Mouse (Mus musculus) thymus, postnatal 0 days (tissue): ENCODE measurements around the gene Timm8a1. TPM values are rescaled to one million over a fixed set of nuclear protein-coding genes. Genes with fewer than 3 reads are reported as not detected.

Experiments
- DNase-seq: peaks from one replicate; pipeline ENCODE4 v3.0.0-alpha.2; 2015; ENCODE audit warnings: low spot score
- polyA plus RNA-seq: library from polyadenylated mRNA; unstranded; fragments of >200 nt; fragmentation: Nextera tagmentation; extraction: Ambion mirVana; gene quantifications from 2 replicates; pipeline ENCODE4 v1.2.1, GENCODE M21; 2015

The Timm8a1 gene
- 90.1 and 104 TPM in 2 replicates for polyA plus RNA-seq

DNA sequence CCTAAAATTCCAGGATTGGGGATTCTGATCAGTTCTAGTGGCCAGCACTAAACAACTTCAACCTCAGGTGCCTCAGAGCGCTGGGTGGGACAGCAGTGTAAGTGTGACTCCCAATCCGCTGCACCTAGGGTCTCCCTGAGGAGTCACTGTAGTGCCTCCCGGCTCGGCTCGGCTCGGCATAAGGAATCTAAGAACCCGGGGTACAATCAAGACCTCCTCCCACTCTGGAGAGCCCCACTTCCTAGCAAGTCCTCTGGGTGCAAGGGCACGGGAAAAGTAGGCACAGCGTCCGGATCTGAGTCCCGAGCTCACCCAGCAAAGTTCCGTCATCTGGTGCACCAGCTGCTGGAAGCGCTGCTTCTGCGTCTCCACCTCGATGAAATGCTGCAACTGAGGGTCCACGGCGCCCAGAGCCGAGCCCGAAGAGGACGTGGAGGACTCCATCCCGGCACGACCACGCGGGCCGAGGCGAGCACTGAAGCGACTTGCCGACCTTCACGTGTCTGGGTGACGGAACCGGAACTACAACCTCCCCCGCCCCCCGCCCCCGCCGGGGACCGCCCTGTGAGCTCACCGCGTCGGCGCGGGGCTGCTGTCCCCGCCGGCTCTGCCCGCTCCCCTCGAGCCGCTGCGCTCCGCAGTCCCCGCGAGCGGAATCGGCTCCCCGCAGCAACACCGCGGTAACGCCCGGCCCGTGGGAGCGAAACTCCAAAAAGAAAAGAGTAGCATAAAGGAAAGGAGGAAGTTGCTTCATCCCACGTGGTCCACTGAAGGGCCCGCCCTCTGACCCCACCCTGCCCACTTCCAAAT, at the start of gene Timm8a1:
Gene Timm8a1, minus strand, starts transcription at position 721 of the 810 bp plus-strand sequence.
- peak; percentile 50 for DNase-seq

DNA sequence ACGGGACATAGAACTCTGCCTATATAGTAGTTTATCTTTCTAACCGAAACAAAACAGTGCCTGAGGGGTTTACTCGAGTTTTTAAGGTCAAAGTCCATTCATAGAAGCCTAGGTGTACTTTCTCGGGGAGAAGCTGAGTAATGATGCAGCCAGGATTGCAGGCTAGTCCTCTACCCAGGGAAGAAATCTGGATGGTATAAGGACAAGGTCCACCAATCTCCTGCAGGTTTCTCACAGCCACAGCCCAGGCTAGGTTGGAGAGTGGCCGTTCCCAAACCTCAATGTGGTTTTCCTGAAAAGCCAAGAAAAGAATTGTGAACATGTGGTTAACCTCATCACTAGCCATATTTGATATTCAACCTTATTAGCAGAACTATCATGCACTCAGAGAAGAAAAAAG, 48.2 kb upstream of the Timm8a1 start:
- no peak for DNase-seq

DNA sequence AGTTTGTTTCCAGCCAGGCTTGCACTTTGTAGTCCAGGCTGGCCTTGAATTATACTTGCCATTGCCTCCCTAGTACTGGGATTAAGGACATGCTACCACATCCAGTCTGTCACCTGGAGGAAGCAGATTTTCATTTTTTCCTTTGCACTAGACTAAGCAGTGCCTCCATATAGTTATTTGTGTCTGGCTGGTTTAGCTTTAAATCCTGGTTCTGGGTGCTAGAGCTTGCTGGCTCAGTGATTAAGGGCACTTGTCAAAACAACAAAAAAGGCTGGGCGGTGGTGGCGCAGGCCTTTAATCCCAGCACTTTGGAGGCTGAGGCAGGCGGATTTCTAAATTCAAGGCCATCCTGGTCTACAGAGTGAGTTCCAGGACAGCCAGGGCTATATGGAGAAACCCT, 47.3 kb upstream of the Timm8a1 start:
- no peak for DNase-seq

DNA sequence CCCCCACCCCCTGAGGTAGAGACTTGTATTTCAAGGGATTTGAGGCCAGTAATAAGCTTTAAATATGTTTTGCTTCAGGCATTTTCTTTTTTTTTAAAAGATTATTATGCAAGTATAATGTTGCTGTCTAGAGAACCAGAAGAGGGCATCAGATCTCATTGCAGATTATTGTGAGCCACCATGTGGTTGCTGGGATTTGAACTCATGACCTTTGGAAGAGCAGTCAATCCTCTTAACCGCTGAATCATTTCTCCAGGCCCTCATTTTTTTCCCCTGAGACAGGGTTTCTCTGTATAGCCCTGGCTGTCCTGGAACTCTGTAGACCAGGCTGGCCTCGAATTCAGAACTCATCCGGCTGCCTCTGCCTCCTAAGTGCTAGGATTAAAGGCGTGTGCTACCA, 46.6 kb upstream of the Timm8a1 start:
- no peak for DNase-seq

DNA sequence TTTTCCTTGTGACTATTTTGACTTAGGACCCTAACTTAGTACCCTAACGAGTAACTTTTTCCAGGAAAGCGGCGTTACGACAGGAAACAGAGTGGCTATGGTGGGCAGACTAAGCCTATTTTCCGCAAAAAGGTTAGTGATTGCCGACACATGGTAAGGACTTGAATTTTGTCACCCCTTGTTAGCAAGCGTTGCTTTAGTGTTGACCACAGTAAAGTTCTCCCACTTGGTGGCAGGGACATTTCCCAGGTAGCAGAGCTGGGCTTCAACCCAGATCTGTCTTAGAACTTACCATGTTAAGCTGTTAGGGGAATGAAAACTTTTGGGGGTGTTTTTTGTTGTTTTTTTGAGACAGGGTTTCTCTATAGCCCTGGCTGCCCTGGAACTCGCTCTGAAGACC, 44.8 kb upstream of the Timm8a1 start:
- DNase-seq = no peak

DNA sequence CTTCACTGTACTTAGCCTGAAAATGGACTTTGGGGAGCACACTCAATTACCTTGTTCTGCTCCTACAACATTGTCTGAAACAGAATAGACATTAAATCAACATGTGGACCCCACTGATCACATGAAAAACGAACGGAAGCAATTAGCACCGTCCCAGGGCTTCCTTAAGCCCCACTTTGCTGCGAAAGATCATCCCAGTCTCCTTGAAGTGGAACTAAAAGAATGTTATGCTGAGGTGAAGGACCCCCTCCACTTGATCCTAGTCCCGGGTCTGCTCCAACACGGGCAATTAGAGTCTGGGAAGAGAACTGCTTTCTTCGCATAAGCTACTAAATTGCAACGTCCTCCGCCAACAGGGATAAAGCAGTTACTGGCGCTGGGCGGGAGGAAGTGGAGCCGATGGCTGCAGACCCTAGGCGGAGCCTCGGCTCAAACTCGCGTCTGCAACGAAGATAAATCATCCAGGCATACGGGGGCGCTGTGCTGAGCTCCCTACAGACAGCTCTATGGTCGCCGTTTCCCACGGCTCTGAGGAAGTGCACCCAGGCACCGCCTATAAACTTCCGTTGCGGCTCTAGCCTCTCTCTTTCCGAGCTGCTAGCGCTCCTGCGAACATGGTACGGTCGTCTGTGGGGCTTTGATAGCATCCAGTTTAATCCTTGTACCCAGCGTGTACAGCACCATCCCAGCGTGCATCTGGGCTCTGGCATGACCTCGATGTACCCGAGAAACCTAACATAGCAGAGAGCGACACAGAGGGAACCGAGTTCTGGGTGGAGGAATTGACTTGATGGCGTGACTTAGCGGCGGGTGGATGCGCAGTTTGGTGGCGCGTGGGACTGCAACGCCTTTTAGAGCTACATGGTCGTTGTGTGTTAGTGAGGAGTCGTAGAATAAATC, 43.7 kb upstream of the Timm8a1 start, which contains the start of gene Rpl36a:
Gene Rpl36a, plus strand, starts transcription at position 552 of the 900 bp plus-strand sequence.
- peak; percentile 90 for DNase-seq

DNA sequence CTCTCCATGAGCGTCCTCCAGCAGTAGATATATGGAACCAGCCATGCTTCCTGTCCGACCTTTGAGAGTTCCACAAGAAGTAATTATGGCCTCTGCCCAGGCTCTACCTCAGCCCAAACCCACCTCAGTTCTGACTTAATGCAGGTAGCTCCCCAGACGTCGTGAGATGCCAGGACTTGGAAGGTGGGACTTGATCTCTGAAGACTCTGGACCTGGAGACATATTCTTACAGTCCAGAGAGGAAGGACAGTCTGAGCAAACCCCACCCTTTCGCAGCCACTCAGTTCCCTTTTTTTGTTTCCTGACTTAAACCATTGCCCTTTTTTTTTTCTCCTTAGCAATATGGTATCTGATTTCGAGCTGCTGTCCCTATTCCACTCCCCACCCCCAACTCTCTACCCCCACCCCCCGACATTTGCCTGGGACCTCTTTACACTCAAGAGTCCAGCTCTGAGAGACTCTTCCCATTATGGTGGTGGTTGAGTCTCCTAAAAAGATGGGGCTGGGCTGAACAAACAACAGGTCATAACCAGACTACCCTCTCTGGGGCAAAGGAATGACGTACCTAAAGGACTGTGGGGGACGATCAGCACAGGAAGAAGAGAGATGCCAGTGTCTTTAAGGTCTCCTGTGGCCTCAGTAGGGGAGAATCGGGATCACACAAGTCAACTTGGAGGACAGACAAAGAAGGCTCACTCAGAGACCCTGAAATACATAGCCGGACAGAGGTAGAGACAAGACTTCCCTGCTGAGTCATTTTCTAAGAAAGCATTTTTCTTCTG, 41.4 kb upstream of the Timm8a1 start, which contains the start of gene Btk:
Gene Btk, minus strand, starts transcription at position 683 of the 782 bp plus-strand sequence.
- DNase-seq = no peak

DNA sequence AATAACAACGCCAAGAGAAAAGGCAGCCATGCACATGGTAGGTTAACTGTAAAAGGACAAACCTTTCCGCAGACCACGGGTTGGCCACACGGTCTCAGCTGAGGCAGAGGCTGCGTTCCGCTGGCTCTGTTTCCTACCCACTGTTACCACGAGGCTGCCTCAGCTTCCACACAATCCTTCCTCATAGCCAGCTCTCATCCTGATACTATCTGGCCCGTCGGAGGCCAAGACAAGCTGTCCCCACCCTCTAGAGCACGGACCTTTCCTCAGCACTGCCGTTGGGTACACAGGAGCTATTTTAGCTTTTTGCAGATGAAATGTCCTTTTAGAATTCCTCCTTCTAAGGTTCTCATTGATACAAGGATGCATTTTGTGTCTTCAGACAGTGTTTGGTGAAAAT, 40.6 kb upstream of the Timm8a1 start:
- DNase-seq = no peak

DNA sequence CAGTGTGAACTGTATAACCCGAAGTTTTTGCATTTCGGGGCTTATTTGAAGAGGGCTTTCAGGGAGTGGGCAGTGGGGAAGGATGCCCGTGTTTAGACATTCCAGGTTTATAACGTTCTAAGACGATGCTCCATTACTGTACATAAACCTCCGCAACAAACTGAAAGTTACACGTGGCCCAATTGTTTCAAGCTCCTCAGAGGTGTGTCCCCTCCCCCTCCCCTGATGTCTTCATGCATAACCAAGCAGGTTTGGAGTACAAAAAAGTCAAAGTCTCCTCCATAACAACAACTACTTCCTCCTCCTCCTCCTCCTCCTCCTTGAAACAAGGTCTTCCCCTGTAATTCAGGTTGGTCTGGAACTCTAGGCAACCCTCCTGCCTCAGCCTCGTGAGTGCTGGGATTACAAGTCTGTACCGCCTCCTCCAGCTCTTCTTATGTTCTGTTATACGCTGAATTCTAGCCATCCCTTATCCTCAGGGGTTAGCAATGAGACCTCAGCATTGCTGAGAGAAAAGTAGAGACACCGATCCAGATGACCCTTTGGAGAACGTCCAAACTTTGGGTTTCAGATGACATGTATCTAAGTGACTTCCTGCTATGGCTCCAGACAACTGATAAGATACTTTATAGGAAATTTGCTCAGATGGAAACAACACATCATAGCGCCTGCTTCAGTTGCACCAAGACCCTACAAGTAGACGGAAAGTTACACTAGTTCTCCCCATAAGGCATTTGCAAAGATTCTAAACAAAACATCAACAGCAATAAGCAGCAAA, 39.1 kb upstream of the Timm8a1 start:
- no peak for DNase-seq

DNA sequence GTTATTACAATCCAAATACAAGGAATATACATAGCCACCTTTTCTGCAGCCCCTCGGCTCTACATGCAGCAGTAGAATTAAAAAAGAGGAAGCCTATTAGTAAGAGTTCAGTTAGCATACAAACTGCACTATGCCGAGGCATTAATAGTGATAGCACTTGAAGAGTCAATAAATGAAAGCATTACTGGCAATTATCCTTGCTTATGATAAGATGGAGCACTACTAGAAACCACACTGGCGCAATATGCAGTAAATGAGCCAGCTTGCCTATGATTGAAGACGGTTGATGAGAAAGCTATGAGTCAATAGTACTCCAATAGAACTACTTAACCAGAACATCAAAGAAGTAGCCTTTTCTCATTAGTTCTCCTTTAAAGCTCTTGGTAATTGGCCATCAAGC, 36.2 kb upstream of the Timm8a1 start:
- no peak for DNase-seq

DNA sequence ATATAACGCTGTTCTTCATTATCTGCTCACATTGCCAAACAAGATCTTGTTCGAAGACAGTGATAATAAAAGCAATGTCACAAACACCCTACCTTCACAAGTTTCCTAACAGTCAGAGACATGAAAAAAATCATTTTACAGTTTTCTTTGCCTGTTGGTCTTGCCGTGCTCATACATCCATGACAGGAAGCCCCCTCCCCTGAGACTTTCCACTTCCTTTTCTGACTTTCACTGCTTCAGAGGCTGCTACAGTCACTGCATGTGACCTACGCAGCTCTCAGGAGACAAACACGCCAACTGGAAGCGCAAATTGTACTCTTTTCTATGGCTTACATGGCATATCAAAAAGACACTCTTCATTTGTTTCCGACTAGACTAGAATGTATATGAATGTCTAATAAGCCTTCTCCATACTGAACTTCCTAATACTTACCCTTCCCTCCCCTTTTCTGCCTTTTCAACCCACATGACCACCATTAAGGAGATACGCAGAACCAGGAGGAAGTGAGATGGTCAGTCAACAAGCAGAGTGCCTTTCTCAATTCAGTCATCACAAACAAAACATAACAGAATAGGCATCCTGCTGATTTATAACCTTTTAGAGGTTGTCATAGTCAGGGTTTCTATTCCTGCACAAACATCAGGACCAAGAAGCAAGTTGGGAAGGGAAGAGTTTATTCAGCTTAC, 25.0 kb upstream of the Timm8a1 start:
- DNase-seq = peak; percentile 40

DNA sequence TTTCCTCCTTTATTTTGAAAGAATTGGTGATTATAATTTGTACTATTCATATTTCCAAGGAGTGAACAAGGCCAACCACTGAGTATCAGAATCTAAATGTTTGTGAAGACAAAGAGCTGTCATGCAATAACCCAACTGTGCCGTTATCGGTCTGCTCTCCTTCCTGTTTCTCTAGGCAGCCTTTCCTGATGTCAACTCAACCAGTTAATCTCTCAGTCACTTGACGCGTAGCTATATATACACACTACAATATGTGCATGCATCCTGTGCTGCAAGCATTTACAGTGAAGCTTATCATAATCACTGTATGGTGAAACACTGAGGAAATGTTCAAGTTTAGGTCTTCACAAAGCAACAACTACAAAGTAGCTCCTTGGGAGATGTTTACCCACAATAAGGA, 22.7 kb upstream of the Timm8a1 start:
- no peak for DNase-seq

DNA sequence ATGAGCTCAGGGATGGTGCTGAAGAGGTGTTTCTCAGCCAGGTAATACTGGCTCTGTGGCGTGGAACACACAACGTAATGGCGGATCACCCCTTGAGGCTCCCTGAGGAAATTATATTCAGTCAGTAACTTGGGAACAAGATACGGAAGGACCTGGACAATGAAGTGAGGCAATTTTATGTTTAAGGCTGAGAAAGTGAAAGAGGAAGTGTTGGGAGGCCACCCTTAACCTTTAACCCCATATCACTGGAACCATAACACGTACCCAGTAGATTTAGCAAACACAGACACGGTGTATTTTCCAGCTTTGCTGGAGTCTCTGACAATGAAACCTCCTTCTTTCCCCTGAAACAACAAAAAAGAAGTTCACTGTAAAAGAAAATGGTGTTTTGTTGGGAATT, 12.8 kb upstream of the Timm8a1 start:
- DNase-seq = no peak

DNA sequence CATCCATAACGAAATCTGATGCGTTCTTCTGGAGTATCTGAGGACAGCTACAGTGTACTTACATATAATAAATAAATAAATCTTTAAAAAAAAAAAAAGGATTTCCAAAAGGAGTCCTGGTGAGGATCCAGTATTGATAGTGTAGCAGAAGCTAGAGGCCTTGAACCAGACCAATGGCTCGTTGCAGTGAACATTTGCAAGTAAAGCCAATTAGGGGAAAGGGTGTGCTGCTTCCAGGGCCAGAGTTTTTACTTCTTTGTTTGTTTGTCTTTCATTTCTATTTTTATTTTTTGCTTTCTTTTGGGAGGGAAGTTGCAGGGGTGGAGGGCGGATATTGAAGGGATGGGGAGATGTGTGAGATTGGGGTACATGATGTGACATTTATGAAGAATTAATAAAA, 11.7 kb upstream of the Timm8a1 start:
- no peak for DNase-seq

DNA sequence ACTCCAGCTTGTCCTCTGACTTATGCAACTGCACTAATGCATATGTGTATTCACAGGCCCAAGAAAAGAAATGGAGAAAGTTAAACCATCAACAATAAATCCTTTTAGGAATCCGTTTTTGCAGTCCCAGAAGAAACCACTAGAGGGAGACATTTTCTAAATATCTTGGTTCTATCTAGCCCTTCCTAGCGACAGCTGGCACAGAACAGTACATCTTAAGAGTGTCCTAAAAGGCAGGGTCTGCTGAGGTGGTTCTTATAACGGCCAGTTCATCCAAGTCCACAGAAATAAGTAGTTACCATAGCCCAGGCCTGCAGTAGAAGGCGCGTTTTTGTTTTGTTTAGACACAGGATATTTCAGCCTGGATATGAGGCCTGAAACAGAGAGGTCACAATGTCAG, 9.2 kb upstream of the Timm8a1 start:
- peak; percentile 58 for DNase-seq

DNA sequence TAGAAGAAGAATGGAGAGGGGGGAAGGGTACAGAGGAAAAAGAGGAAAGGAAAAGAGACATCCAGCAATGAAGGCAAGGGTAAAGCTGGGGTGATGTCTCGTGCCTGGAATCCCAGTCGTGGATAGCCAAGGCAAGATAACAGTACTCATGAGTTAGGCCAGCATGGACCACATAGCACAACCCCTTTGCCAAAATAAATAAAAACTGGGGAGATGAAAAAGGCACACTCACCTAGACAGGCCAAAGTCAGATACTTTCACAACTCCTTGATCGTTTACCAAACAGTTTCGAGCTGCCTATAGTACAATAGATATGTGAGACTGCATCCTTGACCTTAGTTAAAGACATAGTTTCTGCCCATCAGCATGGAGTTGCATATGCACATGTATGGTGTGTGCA, 5.7 kb upstream of the Timm8a1 start:
- no peak for DNase-seq

DNA sequence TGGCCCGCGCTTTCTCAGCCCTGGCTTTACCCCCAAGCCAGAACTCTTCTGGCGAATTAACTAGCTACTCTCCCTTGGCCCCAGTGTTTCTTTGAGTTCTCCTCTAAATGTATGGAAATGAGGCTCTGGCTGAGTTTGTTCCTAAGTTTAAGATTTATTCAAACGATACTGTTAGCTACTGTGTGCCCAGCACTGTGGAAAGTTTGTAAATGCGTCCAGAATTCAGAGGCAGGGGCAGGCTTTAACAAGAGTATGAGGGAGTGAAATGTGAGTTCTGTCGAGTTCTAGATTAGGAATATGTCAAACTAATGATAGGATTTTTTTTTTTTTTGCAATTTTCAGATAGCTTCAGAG, 267 bp upstream of the Timm8a1 start:
- no peak for DNase-seq

DNA sequence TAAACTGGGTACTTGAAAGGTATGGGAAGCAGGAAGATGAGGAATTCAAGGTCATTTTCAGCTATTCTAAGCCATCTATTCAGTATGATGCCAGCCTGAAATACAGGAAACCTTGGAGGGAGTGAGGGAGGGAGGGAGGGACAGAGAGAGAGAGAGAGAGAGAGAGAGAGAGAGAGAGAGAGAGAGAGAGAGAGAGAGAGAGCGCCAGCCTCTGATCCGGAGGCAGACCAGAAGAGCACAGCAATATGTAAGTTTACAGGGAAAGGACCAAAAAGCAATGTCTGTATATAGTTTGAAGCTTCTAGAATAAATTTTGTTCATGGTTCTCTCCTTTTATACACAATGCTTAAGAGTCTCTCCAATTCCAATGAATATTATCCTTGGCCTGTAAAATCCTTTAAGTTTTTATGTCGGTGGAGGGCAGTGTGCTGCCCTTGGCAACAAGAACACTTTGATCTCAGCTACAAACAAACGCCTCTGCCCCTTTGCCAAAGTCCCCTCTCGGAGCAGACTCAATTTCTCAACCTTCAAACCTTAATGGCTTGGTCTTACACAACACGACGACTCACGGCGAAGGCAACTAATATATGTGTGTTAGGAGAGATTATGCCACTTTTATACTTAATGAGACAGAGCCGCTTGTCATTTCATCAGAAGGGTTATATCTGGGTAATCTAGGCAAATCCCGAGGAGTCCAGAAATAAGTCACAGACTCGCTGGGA, 1.1 kb downstream of the Timm8a1 start:
- peak; percentile 4 for DNase-seq

DNA sequence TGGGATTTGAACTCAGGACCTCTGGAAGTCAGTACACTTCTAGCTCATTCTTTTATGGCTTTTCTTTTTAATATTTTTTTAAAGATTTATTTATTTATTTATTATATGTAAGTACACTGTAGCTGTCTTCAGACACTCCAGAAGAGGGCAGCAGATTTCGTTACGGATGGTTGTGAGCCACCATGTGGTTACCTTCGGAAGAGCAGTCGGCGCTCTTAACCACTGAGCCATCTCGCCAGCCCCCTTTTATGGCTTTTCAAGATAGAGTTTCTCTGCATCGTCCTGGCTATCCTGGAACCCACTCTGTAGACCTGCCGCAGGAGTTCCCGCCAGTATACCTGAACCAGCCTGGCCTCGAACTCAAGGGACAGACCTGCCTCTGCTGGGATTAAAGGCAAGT, 1.9 kb downstream of the Timm8a1 start:
- peak; percentile 41 for DNase-seq
